Mouse (Mus musculus) MEL (cell line): ENCODE data around the gene Ehbp1l1.

ENCODE experiments used
- CHD2 ChIP-seq: IDR thresholded peaks from 2 replicates; pipeline ENCODE4 v1.6.1; 2011; ENCODE audit warnings: low read length, improper control_type of control experiment
- CTCF ChIP-seq, 3 experiments: IDR thresholded peaks in 2 of 3; conservative IDR thresholded peaks in 1 of 3; 2 replicates each; pipeline ENCODE4 v1.5.1; 2011 to 2012; ENCODE audit warnings: low read length in 3 of 3, low read depth in 2 of 3, mild to moderate bottlenecking in 2 of 3, improper control_type of control experiment in 1 of 3, inconsistent platforms in 1 of 3, mixed read lengths in 1 of 3, moderate library complexity in 1 of 3; ENCODE audit not compliant: control insufficient read depth in 1 of 3, insufficient read depth in 1 of 3, poor library complexity in 1 of 3, severe bottlenecking in 1 of 3
- EP300 ChIP-seq, 2 experiments: IDR thresholded peaks; 2 replicates each; pipeline ENCODE4 v1.6.1; 2011; ENCODE audit warnings: improper control_type of control experiment in 2 of 2, low read length in 2 of 2, low read depth in 1 of 2, mild to moderate bottlenecking in 1 of 2
- GATA1 ChIP-seq: IDR thresholded peaks from 2 replicates; pipeline ENCODE4 v1.6.1; 2011; ENCODE audit warnings: low read depth, low read length, improper control_type of control experiment
- MAFK ChIP-seq: IDR thresholded peaks from 2 replicates; pipeline ENCODE4 v1.6.1; 2011; ENCODE audit warnings: low read depth, mild to moderate bottlenecking, low read length, improper control_type of control experiment, borderline replicate concordance
- NRF1 ChIP-seq: IDR thresholded peaks from 2 replicates; pipeline ENCODE4 v1.6.1; 2014; ENCODE audit warnings: low read depth, mild to moderate bottlenecking, inconsistent platforms, low read length, improper control_type of control experiment, moderate library complexity; ENCODE audit not compliant: poor library complexity, insufficient read depth, severe bottlenecking
- POLR2A ChIP-seq, 2 experiments: IDR thresholded peaks; 2 replicates each; pipeline ENCODE4 v1.6.1; 2011 to 2012; ENCODE audit warnings: low read length in 2 of 2, mild to moderate bottlenecking in 2 of 2, control low read depth in 1 of 2, improper control_type of control experiment in 1 of 2, low read depth in 1 of 2, moderate library complexity in 1 of 2; ENCODE audit not compliant: control insufficient read depth in 1 of 2, insufficient read depth in 1 of 2, poor library complexity in 1 of 2
- RAD21 ChIP-seq: IDR thresholded peaks from 2 replicates; pipeline ENCODE4 v1.6.1; 2011; ENCODE audit warnings: mild to moderate bottlenecking, low read depth, low read length, improper control_type of control experiment
- SIN3A ChIP-seq: IDR thresholded peaks from 2 replicates; pipeline ENCODE4 v1.6.1; 2012; ENCODE audit warnings: low read length, improper control_type of control experiment, inconsistent platforms
- SMC3 ChIP-seq: IDR thresholded peaks from 2 replicates; pipeline ENCODE4 v1.6.1; 2011; ENCODE audit warnings: low read depth, low read length, improper control_type of control experiment
- TBP ChIP-seq: IDR thresholded peaks from 2 replicates; pipeline ENCODE4 v1.8.0; 2011; ENCODE audit warnings: low read depth, low read length, improper control_type of control experiment
- USF2 ChIP-seq, 2 experiments: IDR thresholded peaks; 2 replicates each; pipeline ENCODE4 v1.6.1; 2011 to 2012; ENCODE audit warnings: improper control_type of control experiment in 2 of 2, low read length in 2 of 2, borderline replicate concordance in 1 of 2, inconsistent platforms in 1 of 2, low read depth in 1 of 2, mild to moderate bottlenecking in 1 of 2; ENCODE audit not compliant: insufficient read depth in 1 of 2

DNA sequence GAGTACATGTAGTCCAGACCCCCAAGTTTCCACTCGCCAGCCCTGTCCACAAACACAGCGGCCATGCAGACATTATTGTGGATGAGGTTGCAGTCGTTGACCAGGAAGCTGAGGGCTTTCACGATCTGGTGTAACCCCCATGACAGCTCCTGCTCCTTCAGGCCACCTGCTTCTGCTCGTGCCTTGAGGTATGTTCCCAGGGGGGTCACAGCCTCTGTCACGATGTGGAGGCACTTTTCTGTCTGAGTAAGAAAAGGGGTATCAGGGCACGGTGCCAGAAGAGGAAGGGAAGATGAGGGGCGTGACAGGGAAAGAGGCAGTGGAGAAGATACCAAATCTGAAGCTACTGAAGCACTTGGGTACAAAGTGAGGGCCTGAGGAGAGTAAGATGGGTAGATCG, 44.2 kb upstream of the Ehbp1l1 start:
- TF ChIP-seq POLR2A (IDR thresholded peaks at IDR 0.05; ENCODE audit: control insufficient read depth in 1 of 2, insufficient read depth in 1 of 2, low read depth in 1 of 2, low read length in 2 of 2, poor library complexity in 1 of 2) (no peak), SIN3A (no peak), CHD2 (no peak), CTCF (IDR thresholded peaks at IDR 0.05 in 2 of 3, conservative IDR thresholded peaks at IDR 0.05 in 1 of 3; ENCODE audit: control insufficient read depth in 1 of 3, insufficient read depth in 1 of 3, low read depth in 2 of 3, low read length in 3 of 3, poor library complexity in 1 of 3, severe bottlenecking in 1 of 3) (no peak), RAD21 (no peak), GATA1 (no peak), USF2 (IDR thresholded peaks at IDR 0.05; ENCODE audit: borderline replicate concordance in 1 of 2, insufficient read depth in 1 of 2, low read depth in 1 of 2, low read length in 2 of 2) (no peak), TBP (no peak), SMC3 (no peak), NRF1 (no peak), MAFK (no peak), EP300 (IDR thresholded peaks at IDR 0.05; ENCODE audit: low read depth in 1 of 2, low read length in 2 of 2) (no peak)
